Mouse (Mus musculus) cerebellum, postnatal 36 days (tissue): ENCODE results near the gene Apob.
"Not testable (repeated sequence)": the region's sequence is repeated elsewhere in the genome, so short reads cannot be mapped to it uniquely, and the experiment has no call there.

Source experiments
- DNase-seq, 2 experiments: peaks; one replicate each; pipeline ENCODE4 v3.0.0; 2021 to 2022; ENCODE audit warnings: mixed read lengths in 2 of 2

The Apob gene

GRCm38 (mm10) chr12:7977466-7978189 lies at the start of gene Apob:
TSS of gene Apob (plus strand) at chr12:7977648.
- peak in 1 of 2 experiments; percentile 3 for DNase-seq

GRCm38 (mm10) chr12:7932405-7932920 lies 45.0 kb upstream of the Apob start:
- no peak for DNase-seq

GRCm38 (mm10) chr12:7950098-7950745 lies 27.2 kb upstream of the Apob start:
- no peak for DNase-seq

GRCm38 (mm10) chr12:7958851-7959250 lies 18.6 kb upstream of the Apob start:
- no peak for DNase-seq

- no peak for DNase-seq
These were observed 18.0 kb upstream of the Apob start for GRCm38 (mm10) chr12:7959310-7959918.

- no peak for DNase-seq
These were observed 15.0 kb upstream of the Apob start for GRCm38 (mm10) chr12:7962314-7962927.

- no peak for DNase-seq
These were observed 10.2 kb upstream of the Apob start for GRCm38 (mm10) chr12:7967221-7967620.

- no peak for DNase-seq
These were observed 7.1 kb upstream of the Apob start for GRCm38 (mm10) chr12:7970301-7970700.

GRCm38 (mm10) chr12:7970817-7971216 lies 6.6 kb upstream of the Apob start:
- DNase-seq: no peak

- DNase-seq: no peak
These were observed 5.7 kb upstream of the Apob start for GRCm38 (mm10) chr12:7971736-7972135.

GRCm38 (mm10) chr12:7973773-7974322 lies 3.6 kb upstream of the Apob start:
- DNase-seq: no peak

GRCm38 (mm10) chr12:7978190-7978884 lies 889 bp downstream of the Apob start:
- peak; percentile 61 to 65 for DNase-seq

GRCm38 (mm10) chr12:7984411-7984810 lies 7.0 kb downstream of the Apob start:
- no peak for DNase-seq

- DNase-seq: peak; percentile 21 to 50
These were observed 13.4 kb downstream of the Apob start for GRCm38 (mm10) chr12:7990804-7991203.

- no peak for DNase-seq
These were observed 14.1 kb downstream of the Apob start for GRCm38 (mm10) chr12:7991570-7991969.

GRCm38 (mm10) chr12:8020931-8021330 lies 43.5 kb downstream of the Apob start:
- DNase-seq: no peak

- no peak for DNase-seq
These were observed 52.1 kb downstream of the Apob start for GRCm38 (mm10) chr12:8029520-8029919.

GRCm38 (mm10) chr12:8030057-8030456 lies 52.6 kb downstream of the Apob start:
- DNase-seq: no peak

GRCm38 (mm10) chr12:8031169-8031568 lies 53.7 kb downstream of the Apob start:
- not testable (repeated sequence) for DNase-seq

- DNase-seq: no peak
These were observed 54.3 kb downstream of the Apob start for GRCm38 (mm10) chr12:8031595-8032358.

GRCm38 (mm10) chr12:8032359-8032755 lies 54.9 kb downstream of the Apob start:
- DNase-seq: no peak
